Mouse (Mus musculus) lung, embryonic 16.5 days (tissue): ENCODE measurements around the gene 4933405L10Rik. TPM values are rescaled to one million over a fixed set of nuclear protein-coding genes. Genes with fewer than 3 reads are reported as not detected.
A peak's percentile ranks its signal among the peaks of the same experiment; 100 is the strongest.

Experiments
- ATAC-seq: fragments of 200-750 bp; cut with Nextera tagmentation; 2 replicates; pipeline ENCODE4 v1.8.0; 2017; ENCODE audit warnings: low read depth, mild to moderate bottlenecking, moderate library complexity
- H3K27ac ChIP-seq: fragments of 300-500 bp; sonication (generic); 2 replicates; pipeline ENCODE4 v1.5.1; 2014; ENCODE audit warnings: mild to moderate bottlenecking, control low read depth, low read length
- H3K27me3 ChIP-seq: fragments of 300-500 bp; sonication (generic); 2 replicates; pipeline ENCODE4 v1.6.1; 2014; ENCODE audit warnings: low read depth, low read length, mixed read lengths; ENCODE audit not compliant: control insufficient read depth, insufficient read depth
- H3K36me3 ChIP-seq: fragments of 300-500 bp; sonication (generic); 2 replicates; pipeline ENCODE4 v1.6.1; 2014; ENCODE audit warnings: low read length; ENCODE audit not compliant: control insufficient read depth, insufficient read depth
- H3K4me1 ChIP-seq: fragments of 300-500 bp; sonication (generic); replicated peaks from 2 replicates; pipeline ENCODE4 v1.6.1; 2014; ENCODE audit warnings: low read length, mixed read lengths; ENCODE audit not compliant: control insufficient read depth, insufficient read depth
- H3K4me2 ChIP-seq: fragments of 300-500 bp; sonication (generic); 2 replicates; pipeline ENCODE4 v1.6.1; 2014; ENCODE audit warnings: low read depth, low read length, control low read depth
- H3K4me3 ChIP-seq: fragments of 300-500 bp; sonication (generic); 2 replicates; pipeline ENCODE4 v1.5.1; 2014; ENCODE audit warnings: mild to moderate bottlenecking, low read length, control low read depth
- H3K9ac ChIP-seq: fragments of 300-500 bp; sonication (generic); 2 replicates; pipeline ENCODE4 v1.6.1; 2014; ENCODE audit warnings: low read length, control low read depth
- H3K9me3 ChIP-seq: fragments of 300-500 bp; sonication (generic); 2 replicates; pipeline ENCODE4 v1.6.1; 2016; ENCODE audit warnings: low read length; ENCODE audit not compliant: control insufficient read depth
- WGBS: fragments of 180-500 bp; shearing (Covaris S2); extraction: QIAGEN DNeasy Blood & Tissue Kit; methylation state at CpG from one replicate; pipeline ENCODE4 v1.1.7; 2014; 5-methylcytosine and 5-hydroxymethylcytosine counted together
- polyA plus RNA-seq: library from polyadenylated mRNA; unstranded; fragments of >200 nt; fragmentation: Nextera tagmentation; extraction: Ambion mirVana; gene quantifications from 2 replicates; pipeline ENCODE4 v1.2.1, GENCODE M21; 2015

The 4933405L10Rik gene
- polyA plus RNA-seq, 1 experiment from 2014 or later = 0.19 TPM

DNA sequence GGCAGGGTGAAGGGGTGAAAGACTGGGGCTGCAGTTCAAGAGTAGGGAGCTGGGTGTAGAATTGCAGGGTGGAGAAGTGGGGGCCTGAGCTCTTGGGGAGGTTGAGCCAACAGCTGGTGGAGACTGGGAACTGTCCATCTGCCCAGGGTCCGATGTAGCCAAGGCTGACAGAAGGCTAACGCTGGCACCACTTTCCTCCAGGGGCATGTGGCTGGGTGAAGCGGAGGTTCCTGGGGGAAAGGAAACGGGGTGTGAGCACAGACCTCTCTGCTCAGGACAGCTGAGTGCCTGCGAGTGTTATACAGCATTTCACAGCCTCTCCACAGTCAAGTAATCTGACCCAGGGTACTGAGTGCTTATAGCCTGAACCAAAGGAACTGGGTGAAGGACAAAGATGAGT is 8.7 kb upstream of the 4933405L10Rik start:
- ATAC-seq = no peak
- Histone ChIP-seq H3K4me2 (no peak overlapping the region), H3K27me3 (peaks cover 3% of the 10 kb centered on the region), H3K4me3 (no peak overlapping the region), H3K9me3 (no peaks in the 10 kb centered on the region), H3K27ac (no peak overlapping the region), H3K9ac (no peak overlapping the region), H3K36me3 (peaks cover 7% of the 10 kb centered on the region), H3K4me1 (peaks cover 22% of the 10 kb centered on the region)
- WGBS = 94% methylated on average over 5 of the region's 5 CpGs

DNA sequence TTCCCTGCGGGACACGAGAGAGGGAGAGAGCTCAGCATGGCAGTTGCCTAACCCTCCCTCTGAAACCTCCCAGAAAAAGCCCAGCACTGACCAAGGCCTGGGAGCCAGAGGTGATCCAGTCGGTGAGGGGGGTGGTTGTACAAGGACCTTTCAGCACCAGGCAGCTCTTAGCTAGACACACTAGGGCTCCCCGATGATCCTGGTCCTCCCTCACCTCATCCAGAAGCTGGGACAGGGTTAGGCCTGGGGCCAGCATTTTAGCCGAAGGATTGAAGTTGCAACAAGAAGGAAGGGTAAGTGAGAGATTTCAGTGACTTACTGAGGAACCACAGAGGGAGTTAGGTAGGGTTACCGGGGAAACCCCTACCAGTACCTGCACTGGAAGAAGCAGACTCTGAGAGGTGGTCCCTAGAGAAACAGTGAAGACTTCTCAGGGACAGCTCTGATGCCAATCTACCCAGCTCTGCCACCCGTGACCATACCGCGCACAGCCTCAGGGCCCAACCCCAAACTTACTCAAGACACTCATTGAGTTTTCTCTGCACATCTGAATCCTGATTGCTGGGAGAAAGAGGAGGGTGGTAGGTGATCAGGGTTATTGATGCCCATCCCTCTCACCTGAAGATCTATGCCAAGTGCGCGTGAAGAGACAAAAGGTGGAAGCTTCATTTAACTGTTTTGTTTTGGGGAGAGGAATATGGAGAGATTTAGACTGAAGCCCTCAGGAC is 7.8 kb upstream of the 4933405L10Rik start:
- WGBS = 82% methylated on average over 11 of the region's 11 CpGs
- no peaks in the 10 kb centered on the region for H3K27me3 ChIP-seq
- no peak overlapping the region for H3K27ac ChIP-seq
- H3K9me3 ChIP-seq = no peaks in the 10 kb centered on the region
- H3K9ac ChIP-seq = peak overlapping the region; percentile 77
- peak overlapping the region; percentile 83 for H3K4me3 ChIP-seq
- H3K36me3 ChIP-seq = peaks cover 11% of the 10 kb centered on the region
- H3K4me1 ChIP-seq = peaks cover 15% of the 10 kb centered on the region
- H3K4me2 ChIP-seq = peak overlapping the region; percentile 93
- no peak for ATAC-seq

DNA sequence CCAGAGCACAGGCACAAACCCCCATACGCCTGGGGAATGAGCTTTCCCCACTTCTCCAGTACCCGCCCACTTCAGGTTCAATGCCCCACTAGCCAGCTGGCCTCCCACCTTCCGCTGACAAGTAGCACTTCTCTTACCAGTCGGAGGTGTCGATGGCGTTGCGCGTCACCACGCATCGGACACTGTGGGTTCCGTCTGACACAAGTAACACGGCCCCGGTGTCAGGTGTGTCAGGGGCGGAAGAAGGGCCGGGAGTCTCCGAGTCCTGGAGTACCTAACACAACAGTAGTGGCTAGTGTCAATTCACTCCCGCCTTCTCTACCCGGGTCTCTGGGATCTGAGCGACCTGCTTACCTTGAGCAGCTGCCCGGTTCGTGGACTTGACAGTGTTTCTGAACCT is 6.9 kb upstream of the 4933405L10Rik start:
- peaks cover 11% of the 10 kb centered on the region for H3K36me3 ChIP-seq
- H3K27me3 ChIP-seq = no peaks in the 10 kb centered on the region
- H3K9me3 ChIP-seq = no peaks in the 10 kb centered on the region
- H3K4me3 ChIP-seq = peak overlapping the region; percentile 83
- WGBS = under 1% methylated on average over 21 of the region's 21 CpGs
- peak overlapping the region; percentile 94 for H3K27ac ChIP-seq
- ATAC-seq = peak; percentile 62
- H3K4me1 ChIP-seq = peaks cover 15% of the 10 kb centered on the region
- H3K9ac ChIP-seq = peak overlapping the region; percentile 77
- peak overlapping the region; percentile 93 for H3K4me2 ChIP-seq

DNA sequence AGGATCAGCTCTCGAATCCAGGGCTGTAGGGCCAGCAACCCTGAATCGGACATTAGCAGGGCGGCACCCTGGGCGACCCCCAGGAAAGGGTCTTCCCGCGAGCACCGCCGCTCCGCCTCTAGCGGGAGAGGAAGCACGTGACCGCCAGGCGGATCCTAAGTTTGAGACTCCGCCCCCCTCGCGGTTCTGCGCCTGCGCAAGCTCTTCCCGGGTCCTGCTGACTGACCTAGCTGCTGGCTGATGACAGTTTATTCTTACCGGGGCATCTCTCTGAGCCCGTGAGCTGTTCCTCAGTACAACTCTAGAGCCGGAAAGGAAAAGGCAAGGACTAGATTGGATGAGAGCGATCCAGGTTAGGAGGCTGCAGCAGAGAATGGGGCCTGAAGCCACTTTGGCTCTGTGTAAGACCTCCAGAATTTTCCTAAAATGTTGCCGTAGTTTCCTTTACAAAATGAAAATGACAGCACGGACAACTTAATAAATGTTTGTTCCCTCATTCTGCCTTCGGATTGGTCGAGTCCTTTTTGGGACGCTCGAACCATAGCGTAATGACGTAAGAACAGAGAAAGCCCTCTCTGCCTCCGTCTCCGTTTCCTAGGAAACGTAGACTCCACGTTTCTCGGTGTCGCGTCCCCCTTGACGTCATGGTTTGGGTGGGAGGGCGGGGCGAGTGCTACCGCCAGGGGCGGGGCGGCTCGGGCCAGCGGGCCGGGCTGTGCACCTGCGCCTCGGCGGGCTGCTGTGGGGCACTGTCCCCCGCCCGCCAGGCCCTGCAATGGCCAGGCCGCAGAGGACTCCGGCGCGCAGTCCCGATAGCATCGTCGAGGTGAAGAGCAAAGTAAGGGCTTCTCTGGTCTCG is 6.3 kb upstream of the 4933405L10Rik start, which contains the start of the genes Acd and Pard6a:
Acd (minus strand) TSS at position 137 of the 859 bp plus-strand sequence.
Pard6a (plus strand) TSS at position 183 of the 859 bp plus-strand sequence.
- peak within 1 kb of the TSS; percentile 94 for H3K27ac ChIP-seq
- H3K4me1 ChIP-seq = peaks cover 15% of the 10 kb centered on the region
- H3K4me2 ChIP-seq = peak within 1 kb of the TSS; percentile 93
- peak within 1 kb of the TSS; percentile 77 for H3K9ac ChIP-seq
- peak; percentile 87 for ATAC-seq
- under 1% methylated on average over 60 of the region's 60 CpGs for WGBS
- peaks cover 11% of the 10 kb centered on the region for H3K36me3 ChIP-seq
- H3K27me3 ChIP-seq = no peaks in the 10 kb centered on the region
- H3K4me3 ChIP-seq = peak within 1 kb of the TSS; percentile 83
- H3K9me3 ChIP-seq = no peaks in the 10 kb centered on the region

DNA sequence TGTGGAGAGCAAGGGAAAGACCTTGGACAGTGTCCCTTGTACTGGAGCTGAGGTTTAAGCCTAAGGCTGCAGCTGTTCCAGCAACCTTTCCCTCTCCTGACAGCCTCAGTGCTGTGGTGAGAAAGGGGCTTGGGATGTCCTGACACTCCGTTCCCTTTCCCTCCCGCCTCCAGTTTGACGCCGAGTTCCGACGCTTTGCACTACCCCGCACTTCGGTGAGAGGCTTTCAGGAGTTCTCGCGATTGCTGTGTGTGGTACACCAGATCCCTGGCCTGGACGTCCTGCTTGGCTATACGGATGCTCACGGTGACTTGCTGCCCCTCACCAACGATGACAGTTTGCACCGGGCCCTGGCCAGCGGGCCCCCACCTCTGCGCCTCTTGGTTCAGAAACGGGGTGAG is 5.5 kb upstream of the 4933405L10Rik start:
- Histone ChIP-seq H3K36me3 (peaks cover 11% of the 10 kb centered on the region), H3K9me3 (no peaks in the 10 kb centered on the region), H3K27me3 (no peaks in the 10 kb centered on the region), H3K4me3 (peak overlapping the region; percentile 83), H3K9ac (peak overlapping the region; percentile 77), H3K4me1 (peaks cover 18% of the 10 kb centered on the region), H3K4me2 (peak overlapping the region; percentile 93), H3K27ac (peak overlapping the region; percentile 33)
- WGBS = 36% methylated on average over 18 of the region's 18 CpGs
- ATAC-seq = no peak

DNA sequence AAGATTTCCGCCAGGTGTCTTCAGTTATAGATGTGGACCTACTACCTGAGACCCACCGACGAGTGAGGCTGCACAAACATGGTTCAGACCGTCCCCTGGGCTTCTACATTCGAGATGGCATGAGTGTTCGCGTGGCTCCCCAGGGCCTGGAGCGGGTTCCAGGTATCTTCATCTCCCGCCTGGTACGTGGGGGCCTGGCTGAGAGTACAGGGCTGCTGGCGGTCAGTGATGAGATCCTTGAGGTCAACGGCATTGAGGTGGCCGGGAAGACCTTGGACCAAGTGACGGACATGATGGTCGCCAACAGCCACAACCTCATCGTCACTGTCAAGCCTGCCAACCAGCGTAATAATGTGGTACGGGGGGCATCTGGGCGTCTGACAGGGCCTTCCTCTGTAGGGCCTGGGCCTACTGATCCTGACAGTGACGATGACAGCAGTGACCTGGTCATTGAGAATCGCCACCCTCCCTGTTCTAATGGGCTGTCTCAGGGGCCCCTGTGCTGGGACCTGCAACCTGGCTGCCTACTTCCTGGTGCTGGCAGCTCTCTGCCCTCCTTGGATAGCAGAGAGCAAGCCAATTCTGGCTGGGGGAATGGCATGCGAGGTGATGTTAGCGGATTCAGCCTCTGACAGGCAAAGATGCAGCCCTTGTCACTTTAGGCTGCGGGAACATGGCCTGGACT is 4.6 kb upstream of the 4933405L10Rik start:
- WGBS = 88% methylated on average over 24 of the region's 24 CpGs
- Histone ChIP-seq H3K4me1 (peaks cover 23% of the 10 kb centered on the region), H3K9ac (no peak overlapping the region), H3K4me3 (no peak overlapping the region), H3K36me3 (peaks cover 8% of the 10 kb centered on the region), H3K4me2 (no peak overlapping the region), H3K27ac (no peak overlapping the region), H3K27me3 (no peaks in the 10 kb centered on the region), H3K9me3 (no peaks in the 10 kb centered on the region)
- ATAC-seq = no peak

DNA sequence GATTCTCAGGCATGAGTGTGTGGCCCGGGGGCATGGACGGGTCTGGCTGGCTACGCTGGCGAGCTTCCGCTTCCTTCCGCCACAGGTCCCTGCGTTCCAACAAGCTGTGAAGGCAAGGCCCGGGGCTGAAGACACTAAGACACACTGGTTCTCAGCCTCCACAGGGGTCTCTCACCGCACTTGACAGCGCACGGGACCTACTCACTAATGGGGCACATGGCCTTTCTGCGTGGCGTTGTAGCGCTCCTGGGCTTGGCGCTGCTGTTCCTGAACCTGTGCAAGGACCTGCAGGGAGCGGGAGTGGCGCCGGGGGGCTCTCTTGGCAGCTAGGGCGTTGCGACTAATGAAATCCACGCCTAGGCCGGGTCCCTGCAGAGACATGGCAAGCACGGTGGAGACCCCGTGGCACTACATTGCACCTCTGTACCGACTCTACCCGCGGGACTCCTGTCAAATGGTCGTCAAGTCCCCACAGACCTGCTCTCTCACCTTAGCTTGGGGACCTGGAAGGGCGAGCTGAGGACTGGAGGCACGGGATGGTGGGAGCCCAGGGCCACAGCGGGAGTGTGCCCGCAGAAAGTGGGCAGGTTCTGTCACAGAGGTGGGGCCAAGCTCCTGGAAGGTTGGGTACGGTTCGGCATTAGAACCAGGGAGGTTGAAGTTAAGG is 3.2 kb upstream of the 4933405L10Rik start:
- Histone ChIP-seq H3K27ac (no peak overlapping the region), H3K4me1 (peaks cover 23% of the 10 kb centered on the region), H3K36me3 (peaks cover 4% of the 10 kb centered on the region; the same call in 1 of the 2 replicates), H3K27me3 (no peaks in the 10 kb centered on the region), H3K4me2 (no peak overlapping the region), H3K4me3 (no peak overlapping the region), H3K9me3 (no peaks in the 10 kb centered on the region), H3K9ac (no peak overlapping the region)
- ATAC-seq = no peak
- 91% methylated on average over 34 of the region's 34 CpGs for WGBS

DNA sequence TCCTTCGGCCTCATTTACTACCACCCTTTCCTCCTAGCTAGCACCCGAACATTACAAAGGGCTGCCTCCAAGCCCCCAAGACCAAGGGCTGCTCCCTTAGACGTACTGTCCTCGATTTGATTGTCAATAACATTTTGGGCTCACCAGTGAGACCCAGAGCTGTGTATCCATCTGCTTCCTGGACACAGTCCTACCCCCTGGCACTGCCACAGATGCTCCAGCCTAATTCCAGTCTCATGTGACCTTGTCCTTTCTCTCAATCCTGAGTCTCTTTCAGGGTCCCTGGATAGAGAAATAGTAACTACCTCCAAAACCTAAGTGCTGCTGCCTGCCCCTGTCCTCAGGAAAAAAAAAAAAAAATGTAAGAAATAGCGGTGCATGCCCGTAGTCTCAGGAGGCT is 2.5 kb upstream of the 4933405L10Rik start:
- no peak overlapping the region for H3K9ac ChIP-seq
- H3K27me3 ChIP-seq = no peaks in the 10 kb centered on the region
- H3K27ac ChIP-seq = no peak overlapping the region
- H3K4me3 ChIP-seq = no peak overlapping the region
- H3K9me3 ChIP-seq = no peaks in the 10 kb centered on the region
- no peak overlapping the region for H3K4me2 ChIP-seq
- H3K4me1 ChIP-seq = peaks cover 18% of the 10 kb centered on the region
- ATAC-seq = no peak
- peaks cover 4% of the 10 kb centered on the region; the same call in 1 of the 2 replicates for H3K36me3 ChIP-seq
- WGBS = 86% methylated on average over 6 of the region's 6 CpGs
